Mouse (Mus musculus) gastrocnemius, postnatal 36 days (tissue): ENCODE measurements around the gene Ccdc78. TPM values are rescaled to one million over a fixed set of nuclear protein-coding genes. Genes with fewer than 3 reads are reported as not detected.
A peak's percentile ranks its signal among the peaks of the same experiment; 100 is the strongest.
"Not testable (repeated sequence)": the region's sequence is repeated elsewhere in the genome, so short reads cannot be mapped to it uniquely, and the experiment has no call there.

Experiments used
- DNase-seq, 2 experiments: peaks; one replicate each; pipeline ENCODE4 v3.0.0; 2022
- intact Hi-C: fragments of 180-260 bp; cut with DNase I; formaldehyde crosslinking; loops from one replicate; pipeline ENCODE4 v1.15.1; 2025
- long read RNA-seq, 2 experiments: library from polyadenylated mRNA; stranded (forward); transcript quantifications; one replicate each; pipeline ENCODE4 v2.0.0; 2021
- total RNA-seq, 2 experiments: library from RNA; stranded (reverse); gene quantifications; 2 replicates each; pipeline ENCODE4 v1.2.3; 2021

Gene Ccdc78
- total RNA-seq = not detected
- long read RNA-seq, experiment 1, partial matches to known transcripts = 0 of 1 reads
- long read RNA-seq, experiment 1, other reads (novel, unspliced or antisense) = 1 of 1 reads
- long read RNA-seq, experiment 2 = 0 reads

- no peak for DNase-seq
- intact Hi-C loops = no loop called here
Measured at GRCm38 (mm10) chr17:25786280-25786679, at the start of gene Ccdc78. Gene Ccdc78 (plus strand): TSS chr17:25786580.

GRCm38 (mm10) chr17:25738861-25739260, 47.5 kb upstream of the Ccdc78 start:
- intact Hi-C loops = no loop called here
- no peak for DNase-seq

- intact Hi-C loops = not testable (repeated sequence)
Measured at GRCm38 (mm10) chr17:25741471-25741870, 44.9 kb upstream of the Ccdc78 start.

GRCm38 (mm10) chr17:25743831-25744230, 42.5 kb upstream of the Ccdc78 start:
- no peak for DNase-seq
- intact Hi-C loops = no loop called here

More at GRCm38 (mm10) chr17:25741471-25741870, 44.9 kb upstream of the Ccdc78 start:
- DNase-seq = not testable (repeated sequence)

- DNase-seq = no peak
- intact Hi-C loops = no loop called here
Measured at GRCm38 (mm10) chr17:25744311-25744710, 42.1 kb upstream of the Ccdc78 start.

GRCm38 (mm10) chr17:25748238-25748637, 38.1 kb upstream of the Ccdc78 start:
- no peak for DNase-seq
- intact Hi-C loops = no loop called here

- intact Hi-C loops = no loop called here
- no peak for DNase-seq
Measured at GRCm38 (mm10) chr17:25749314-25749713, 37.1 kb upstream of the Ccdc78 start.

GRCm38 (mm10) chr17:25751446-25751845, 34.9 kb upstream of the Ccdc78 start:
- intact Hi-C loops = no loop called here
- DNase-seq = no peak

GRCm38 (mm10) chr17:25754241-25754640, 32.1 kb upstream of the Ccdc78 start, which contains the start of gene Msln:
Gene Msln (minus strand): TSS chr17:25754378.
- DNase-seq = no peak
- intact Hi-C loops = no loop called here

- DNase-seq = no peak
Measured at GRCm38 (mm10) chr17:25755086-25755485, 31.3 kb upstream of the Ccdc78 start.

GRCm38 (mm10) chr17:25755627-25756377, 30.6 kb upstream of the Ccdc78 start:
- DNase-seq = no peak

More at GRCm38 (mm10) chr17:25755086-25755485, 31.3 kb upstream of the Ccdc78 start:
- intact Hi-C loops = no loop called here

GRCm38 (mm10) chr17:25756378-25757242, 29.8 kb upstream of the Ccdc78 start:
- intact Hi-C loops = no loop called here
- DNase-seq = no peak

More at GRCm38 (mm10) chr17:25755627-25756377, 30.6 kb upstream of the Ccdc78 start:
- intact Hi-C loops = no loop called here

GRCm38 (mm10) chr17:25757691-25758090, 28.7 kb upstream of the Ccdc78 start:
- no peak for DNase-seq
- intact Hi-C loops = no loop called here

GRCm38 (mm10) chr17:25760148-25760547, 26.2 kb upstream of the Ccdc78 start:
- DNase-seq = no peak
- intact Hi-C loops = no loop called here

GRCm38 (mm10) chr17:25761561-25761970, 24.8 kb upstream of the Ccdc78 start:
- no peak for DNase-seq
- intact Hi-C loops = no loop called here

- DNase-seq = no peak
- intact Hi-C loops = no loop called here
Measured at GRCm38 (mm10) chr17:25762591-25762990, 23.8 kb upstream of the Ccdc78 start.

- no peak for DNase-seq
- intact Hi-C loops = no loop called here
Measured at GRCm38 (mm10) chr17:25765886-25766285, 20.5 kb upstream of the Ccdc78 start.

- intact Hi-C loops = no loop called here
- DNase-seq = no peak
Measured at GRCm38 (mm10) chr17:25769331-25769730, 17.0 kb upstream of the Ccdc78 start.

- intact Hi-C loops = loop anchor here (1.0 to 2.0 kb wide), 2 partner anchors 23 to 28 kb away; partner anchors contain the start of gene Metrn
- peak; percentile 94 to 97 for DNase-seq
Measured at GRCm38 (mm10) chr17:25773549-25774120, 12.7 kb upstream of the Ccdc78 start, which contains the start of gene Narfl. Gene Narfl (plus strand): TSS chr17:25773776.

GRCm38 (mm10) chr17:25775318-25776062, 10.9 kb upstream of the Ccdc78 start:
- DNase-seq = no peak

More at GRCm38 (mm10) chr17:25775318-25776062, 10.9 kb upstream of the Ccdc78 start:
- intact Hi-C loops = loop anchor here (2.0 kb wide), 1 partner anchor 21 kb away; the partner anchor contains the start of gene Metrn
